Mouse (Mus musculus) intestine, embryonic 16.5 days (tissue): ENCODE results near the gene Tead1. TPM values are rescaled to one million over a fixed set of nuclear protein-coding genes. Genes with fewer than 3 reads are reported as not detected.

Source experiments
- ATAC-seq: fragments of 200-750 bp; cut with Nextera tagmentation; 2 replicates; pipeline ENCODE4 v1.8.0; 2017; ENCODE audit warnings: moderate TSS enrichment, moderate library complexity
- H3K27ac ChIP-seq: fragments of 300-500 bp; sonication (generic); 2 replicates; pipeline ENCODE4 v1.5.1; 2014; ENCODE audit warnings: mild to moderate bottlenecking, low read length
- H3K27me3 ChIP-seq: fragments of 300-500 bp; sonication (generic); replicated peaks from 2 replicates; pipeline ENCODE4 v1.6.1; 2014; ENCODE audit warnings: low read length, control low read depth, mixed read lengths; ENCODE audit not compliant: control insufficient read depth, insufficient read depth
- H3K36me3 ChIP-seq: fragments of 300-500 bp; sonication (generic); 2 replicates; pipeline ENCODE4 v1.6.1; 2014; ENCODE audit warnings: low read length, control low read depth; ENCODE audit not compliant: control insufficient read depth, insufficient read depth
- H3K4me1 ChIP-seq: fragments of 300-500 bp; sonication (generic); 2 replicates; pipeline ENCODE4 v1.6.1; 2014; ENCODE audit warnings: low read length, control low read depth, mixed read lengths; ENCODE audit not compliant: control insufficient read depth, insufficient read depth
- H3K4me2 ChIP-seq: fragments of 300-500 bp; sonication (generic); 2 replicates; pipeline ENCODE4 v1.6.1; 2014; ENCODE audit warnings: low read depth, low read length, control low read depth
- H3K4me3 ChIP-seq: fragments of 300-500 bp; sonication (generic); 2 replicates; pipeline ENCODE4 v1.5.1; 2014; ENCODE audit warnings: mild to moderate bottlenecking, low read length
- H3K9ac ChIP-seq: fragments of 300-500 bp; sonication (generic); 2 replicates; pipeline ENCODE4 v1.6.1; 2014; ENCODE audit warnings: low read depth, low read length
- H3K9me3 ChIP-seq: fragments of 300-500 bp; sonication (generic); 2 replicates; pipeline ENCODE4 v1.6.1; 2016; ENCODE audit warnings: low read length, control low read depth; ENCODE audit not compliant: control insufficient read depth
- WGBS: fragments of 180-500 bp; shearing (Covaris S2); extraction: QIAGEN DNeasy Blood & Tissue Kit; methylation state at CpG from one replicate; pipeline ENCODE4 v1.1.7; 2014; 5-methylcytosine and 5-hydroxymethylcytosine counted together
- polyA plus RNA-seq: library from polyadenylated mRNA; unstranded; fragments of >200 nt; fragmentation: Nextera tagmentation; extraction: Ambion mirVana; gene quantifications from 2 replicates; pipeline ENCODE4 v1.2.1, GENCODE M21; 2015

Tead1 gene
- polyA plus RNA-seq, 1 experiment from 2014 or later: 10.9 TPM

DNA sequence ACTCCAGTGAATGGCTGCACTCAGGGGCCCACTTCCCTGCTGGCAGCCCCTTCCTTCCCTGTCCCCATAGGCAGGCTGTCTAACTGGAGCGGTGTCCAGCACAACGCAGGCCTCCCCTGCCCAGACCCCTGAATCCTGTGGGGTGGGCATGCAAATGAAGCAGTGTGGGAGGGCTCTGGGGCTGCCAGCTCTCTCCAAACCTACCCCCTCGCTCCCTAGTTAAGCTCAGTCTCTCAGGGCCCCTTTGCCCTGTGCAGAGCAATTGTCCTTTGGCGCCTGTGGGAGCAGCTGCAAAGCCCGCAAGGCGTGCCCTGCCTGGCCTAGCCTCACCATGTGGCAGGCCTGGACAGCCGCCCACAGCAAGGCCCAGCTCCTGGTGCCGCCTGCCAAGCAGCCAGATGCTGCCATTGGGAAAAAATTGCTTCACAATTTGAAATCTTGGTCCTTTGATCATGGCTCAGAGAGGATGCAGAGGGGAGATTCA is 204.7 kb downstream of the Tead1 start:
- H3K36me3 ChIP-seq: no peaks in the 10 kb centered on the region
- 53% methylated on average over 8 of the region's 8 CpGs for WGBS
- no peak overlapping the region for H3K9ac ChIP-seq
- H3K27ac ChIP-seq: no peak overlapping the region
- H3K9me3 ChIP-seq: no peaks in the 10 kb centered on the region
- ATAC-seq: peak; percentile 68
- no peaks in the 10 kb centered on the region for H3K27me3 ChIP-seq
- H3K4me2 ChIP-seq: no peak overlapping the region
- no peak overlapping the region for H3K4me3 ChIP-seq
- peaks cover 3% of the 10 kb centered on the region; the same call in 1 of the 2 replicates for H3K4me1 ChIP-seq

DNA sequence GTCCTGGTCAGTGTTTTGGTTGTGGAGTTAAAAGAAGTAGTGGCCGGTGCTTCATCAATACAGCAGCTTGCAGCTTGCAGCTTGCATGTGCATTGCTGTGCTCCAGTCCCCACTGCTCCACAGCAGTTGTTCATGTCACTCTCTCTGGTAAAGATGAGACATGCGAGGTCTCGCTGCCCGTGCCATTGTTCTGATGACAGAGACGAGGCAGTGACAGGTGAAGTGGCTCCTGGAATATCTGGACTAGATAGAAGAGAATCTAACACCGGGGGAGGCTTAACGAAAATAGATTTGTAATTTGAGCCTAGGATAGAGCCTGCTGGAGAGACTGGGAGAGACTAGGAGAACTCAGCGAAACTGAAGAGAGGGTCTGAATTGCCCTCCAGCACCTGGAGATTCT is 206.4 kb downstream of the Tead1 start:
- Histone ChIP-seq H3K4me2 (no peak overlapping the region), H3K27ac (no peak overlapping the region), H3K9me3 (no peaks in the 10 kb centered on the region), H3K36me3 (no peaks in the 10 kb centered on the region), H3K9ac (no peak overlapping the region), H3K27me3 (no peaks in the 10 kb centered on the region), H3K4me3 (no peak overlapping the region), H3K4me1 (peaks cover 3% of the 10 kb centered on the region; the same call in 1 of the 2 replicates)
- ATAC-seq: no peak
- 79% methylated on average over 8 of the region's 8 CpGs for WGBS

DNA sequence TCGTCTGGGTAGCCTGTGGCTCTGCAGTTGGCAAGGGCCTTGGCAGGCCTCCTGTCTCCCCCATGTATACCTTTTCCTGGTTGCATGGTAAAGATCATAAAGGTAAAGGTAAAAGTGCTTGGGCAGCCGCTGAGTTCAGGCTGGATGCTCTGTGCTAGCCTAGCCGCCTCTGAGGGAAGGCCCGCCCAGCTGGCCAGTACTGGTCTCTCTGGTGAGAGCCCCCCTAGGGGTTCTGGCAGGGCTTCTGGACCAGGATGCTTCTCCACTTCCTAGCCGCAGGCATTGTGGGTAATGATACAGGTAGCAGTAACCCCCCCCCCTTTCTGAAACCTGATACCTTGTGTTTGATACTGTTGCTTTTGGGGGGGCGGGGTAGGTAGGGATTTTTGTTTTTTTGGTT is 212.8 kb downstream of the Tead1 start:
- WGBS: 91% methylated on average over 6 of the region's 6 CpGs
- ATAC-seq: no peak
- H3K27ac ChIP-seq: no peak overlapping the region

DNA sequence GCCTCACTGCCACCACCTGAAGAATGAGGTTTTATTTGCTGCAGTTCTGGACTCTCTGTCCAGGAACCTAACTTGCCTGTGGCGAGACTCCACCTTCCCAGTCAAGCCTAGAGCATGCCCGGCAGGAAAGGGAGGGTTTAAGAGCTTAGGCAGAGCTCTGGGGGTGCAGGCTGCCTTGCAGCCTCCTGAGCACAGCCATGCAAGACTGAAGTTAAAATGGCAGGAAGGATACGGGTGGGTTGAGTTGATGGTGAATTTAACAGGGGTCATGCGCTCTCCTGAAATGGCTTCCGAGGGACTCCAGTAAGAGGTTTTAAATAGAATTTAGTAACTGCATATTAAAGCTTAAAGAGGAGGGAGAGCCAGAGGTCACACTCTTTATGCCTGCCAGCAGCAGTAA is 213.5 kb downstream of the Tead1 start:
- Histone ChIP-seq H3K9me3 (no peaks in the 10 kb centered on the region), H3K9ac (no peak overlapping the region), H3K27me3 (no peaks in the 10 kb centered on the region), H3K4me1 (no peaks in the 10 kb centered on the region), H3K36me3 (peaks cover 3% of the 10 kb centered on the region; the same call in 1 of the 2 replicates), H3K4me3 (no peak overlapping the region), H3K27ac (no peak overlapping the region), H3K4me2 (no peak overlapping the region)
- 78% methylated on average over 5 of the region's 5 CpGs for whole genome bisulfite sequencing
- ATAC-seq: no peak

More for the DNA sequence above, 212.8 kb downstream of the Tead1 start:
- H3K9me3 ChIP-seq: no peaks in the 10 kb centered on the region
- H3K4me1 ChIP-seq: no peaks in the 10 kb centered on the region
- H3K4me2 ChIP-seq: no peak overlapping the region
- no peaks in the 10 kb centered on the region for H3K27me3 ChIP-seq
- H3K36me3 ChIP-seq: 0 out of 2 replicates have a peak, but pooled peaks cover 3% of the 10 kb centered on the region
- H3K9ac ChIP-seq: no peak overlapping the region
- no peak overlapping the region for H3K4me3 ChIP-seq

DNA sequence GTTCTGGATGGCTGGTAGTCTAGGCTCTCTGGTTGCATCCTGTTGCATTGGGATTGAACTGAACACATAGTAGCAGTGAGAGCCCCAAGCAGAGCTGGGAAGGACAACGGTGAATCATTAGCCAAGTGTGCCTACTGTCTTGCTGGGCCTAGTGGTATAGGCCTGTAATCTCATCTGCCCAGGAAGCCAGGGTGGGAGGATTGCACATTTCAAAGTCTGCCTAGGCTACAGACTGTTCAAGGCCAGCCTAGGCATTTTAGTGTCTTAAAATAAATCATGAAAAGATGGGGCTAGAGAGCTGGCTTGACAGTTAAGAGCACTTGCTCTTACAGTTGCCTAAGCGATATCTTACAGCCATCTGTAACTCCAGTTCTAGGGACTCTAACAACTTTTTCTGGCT is 217.2 kb downstream of the Tead1 start:
- H3K4me2 ChIP-seq: no peak overlapping the region
- ATAC-seq: no peak
- H3K27me3 ChIP-seq: no peaks in the 10 kb centered on the region
- no peak overlapping the region for H3K9ac ChIP-seq
- WGBS: 93% methylated on average over 2 of the region's 2 CpGs
- no peak overlapping the region for H3K27ac ChIP-seq
- no peak overlapping the region for H3K4me3 ChIP-seq
- peaks cover 3% of the 10 kb centered on the region; the same call in 1 of the 2 replicates for H3K36me3 ChIP-seq
- H3K4me1 ChIP-seq: no peaks in the 10 kb centered on the region
- H3K9me3 ChIP-seq: no peaks in the 10 kb centered on the region

DNA sequence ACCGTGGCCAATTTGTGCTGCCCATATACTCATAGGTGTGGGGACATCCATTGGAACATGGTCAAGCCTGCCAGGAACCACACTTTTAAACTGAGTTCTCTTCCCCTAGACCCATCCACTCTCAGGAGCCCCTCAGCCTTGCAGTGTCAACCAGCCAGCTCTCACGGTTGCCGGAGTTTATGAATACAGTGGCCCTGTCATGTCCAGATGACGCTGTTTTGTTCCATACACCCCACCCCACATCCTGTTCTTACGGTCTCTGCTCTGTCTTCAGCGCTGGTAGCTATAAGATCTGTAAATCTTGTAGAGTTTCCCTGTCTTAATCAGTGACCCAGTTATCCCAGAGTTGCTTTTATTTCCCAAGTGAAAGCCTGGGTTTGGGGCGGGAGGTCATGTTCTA is 222.6 kb downstream of the Tead1 start:
- peaks cover 2% of the 10 kb centered on the region for H3K36me3 ChIP-seq
- no peak overlapping the region for H3K27ac ChIP-seq
- no peaks in the 10 kb centered on the region for H3K27me3 ChIP-seq
- no peak for ATAC-seq
- H3K4me1 ChIP-seq: no peaks in the 10 kb centered on the region
- H3K9ac ChIP-seq: no peak overlapping the region
- WGBS: 85% methylated on average over 7 of the region's 7 CpGs
- no peaks in the 10 kb centered on the region for H3K9me3 ChIP-seq
- no peak overlapping the region for H3K4me3 ChIP-seq
- H3K4me2 ChIP-seq: no peak overlapping the region

DNA sequence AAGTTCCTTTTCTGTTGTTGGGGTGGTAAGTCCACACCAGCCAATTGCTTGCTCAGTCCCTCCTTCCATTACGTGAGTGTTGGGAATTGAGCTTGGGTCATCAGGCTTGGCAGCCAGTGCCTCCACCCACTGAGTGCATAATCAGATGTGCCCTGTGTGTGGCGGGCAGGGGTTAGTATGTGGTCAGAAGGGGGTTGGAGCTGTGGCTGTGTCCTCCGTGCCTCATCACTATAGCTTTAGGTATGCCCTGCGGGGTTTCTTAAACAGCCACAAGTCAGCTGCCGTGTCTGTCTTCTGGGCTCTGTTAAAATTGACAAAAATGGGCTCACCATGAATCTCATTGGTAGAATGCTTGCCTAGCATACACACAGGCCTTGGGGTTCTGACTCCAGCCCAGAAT is 227.7 kb downstream of the Tead1 start:
- Histone ChIP-seq H3K36me3 (peaks cover 2% of the 10 kb centered on the region; the same call in 1 of the 2 replicates), H3K9me3 (no peaks in the 10 kb centered on the region), H3K27ac (no peak overlapping the region), H3K9ac (no peak overlapping the region), H3K4me3 (no peak overlapping the region), H3K4me2 (no peak overlapping the region), H3K27me3 (no peaks in the 10 kb centered on the region), H3K4me1 (no peaks in the 10 kb centered on the region)
- ATAC-seq: no peak
- WGBS: 83% methylated on average over 5 of the region's 5 CpGs

DNA sequence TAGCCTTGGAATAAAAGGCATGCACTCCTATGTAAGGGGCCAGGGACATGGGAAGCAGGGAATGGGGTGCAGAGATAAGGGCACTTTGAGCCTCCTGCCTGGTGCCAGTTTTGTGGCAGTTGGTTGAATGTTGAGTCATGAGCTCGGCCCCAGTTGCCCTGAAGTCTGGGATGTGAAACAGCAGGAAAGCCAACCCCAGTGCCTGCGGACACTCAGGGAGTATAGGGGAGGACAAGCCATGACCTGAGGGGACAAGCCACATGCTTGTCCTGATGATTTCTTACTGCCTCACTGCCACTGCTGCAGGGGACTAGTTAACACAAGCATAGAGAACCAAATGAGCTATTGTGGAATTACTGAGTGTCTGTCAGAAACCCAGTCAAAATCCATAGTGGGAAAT is 228.3 kb downstream of the Tead1 start:
- 90% methylated on average over 2 of the region's 2 CpGs for WGBS
- Histone ChIP-seq H3K4me3 (no peak overlapping the region), H3K9me3 (no peaks in the 10 kb centered on the region), H3K27ac (no peak overlapping the region), H3K27me3 (no peaks in the 10 kb centered on the region), H3K4me2 (no peak overlapping the region), H3K36me3 (peaks cover 2% of the 10 kb centered on the region; the same call in 1 of the 2 replicates), H3K9ac (no peak overlapping the region), H3K4me1 (no peaks in the 10 kb centered on the region)
- no peak for ATAC-seq

DNA sequence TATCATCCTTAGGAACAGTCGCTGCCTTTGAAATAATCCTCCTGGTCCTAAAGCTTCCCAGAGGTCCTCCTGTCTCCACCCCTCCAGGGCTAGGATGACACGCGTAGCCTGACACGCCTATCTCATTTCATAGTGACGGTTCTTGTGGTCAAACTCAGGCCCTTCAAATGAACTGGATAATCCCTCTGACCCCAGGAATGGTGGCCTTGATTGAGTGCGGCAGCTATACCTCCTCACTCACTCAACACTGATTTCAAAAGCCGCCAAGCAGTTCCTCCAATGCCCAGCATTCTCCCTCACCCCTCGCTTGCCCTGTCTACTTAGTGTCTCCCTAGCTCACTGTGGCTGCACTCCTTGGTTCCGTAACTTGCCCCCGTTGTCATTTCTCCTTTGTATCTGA is 230.0 kb downstream of the Tead1 start:
- 86% methylated on average over 10 of the region's 10 CpGs for WGBS
- Histone ChIP-seq H3K27me3 (no peaks in the 10 kb centered on the region), H3K9me3 (no peaks in the 10 kb centered on the region), H3K9ac (no peak overlapping the region), H3K27ac (no peak overlapping the region), H3K4me1 (no peaks in the 10 kb centered on the region), H3K36me3 (peaks cover 2% of the 10 kb centered on the region; the same call in 1 of the 2 replicates), H3K4me3 (no peak overlapping the region), H3K4me2 (no peak overlapping the region)
- ATAC-seq: no peak

DNA sequence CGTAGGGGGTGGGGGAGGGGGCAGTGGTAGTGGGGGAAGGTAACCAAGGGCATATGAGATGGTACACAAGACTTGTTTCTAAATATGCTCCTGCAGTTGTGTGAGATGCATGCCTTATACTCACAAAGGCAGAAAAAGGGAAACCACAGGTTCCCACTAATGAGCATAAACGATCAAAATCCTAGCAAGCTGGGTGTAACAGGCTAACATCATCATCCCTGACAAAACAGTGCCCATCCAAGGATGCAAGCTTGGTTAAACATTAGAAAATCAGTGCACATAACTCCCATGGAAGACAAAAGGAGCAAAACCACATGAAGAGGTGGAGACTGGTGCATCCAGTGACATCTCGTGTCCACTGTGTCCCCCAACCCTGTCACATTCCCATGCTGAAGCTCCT is 233.9 kb downstream of the Tead1 start:
- H3K27ac ChIP-seq: no peak overlapping the region
- H3K9ac ChIP-seq: no peak overlapping the region
- 85% methylated on average over 3 of the region's 3 CpGs for WGBS
- no peaks in the 10 kb centered on the region for H3K9me3 ChIP-seq
- H3K4me2 ChIP-seq: no peak overlapping the region
- no peaks in the 10 kb centered on the region for H3K4me1 ChIP-seq
- H3K4me3 ChIP-seq: no peak overlapping the region
- ATAC-seq: no peak
- no peaks in the 10 kb centered on the region for H3K36me3 ChIP-seq
- H3K27me3 ChIP-seq: no peaks in the 10 kb centered on the region
